Mouse (Mus musculus): ENCODE data around the gene Slc28a1. TPM values are rescaled to one million over a fixed set of nuclear protein-coding genes. Genes with fewer than 3 reads are reported as not detected.

Slc28a1 gene
- polyA plus RNA-seq, 1 experiment from 2014 or later: not detected

DNA sequence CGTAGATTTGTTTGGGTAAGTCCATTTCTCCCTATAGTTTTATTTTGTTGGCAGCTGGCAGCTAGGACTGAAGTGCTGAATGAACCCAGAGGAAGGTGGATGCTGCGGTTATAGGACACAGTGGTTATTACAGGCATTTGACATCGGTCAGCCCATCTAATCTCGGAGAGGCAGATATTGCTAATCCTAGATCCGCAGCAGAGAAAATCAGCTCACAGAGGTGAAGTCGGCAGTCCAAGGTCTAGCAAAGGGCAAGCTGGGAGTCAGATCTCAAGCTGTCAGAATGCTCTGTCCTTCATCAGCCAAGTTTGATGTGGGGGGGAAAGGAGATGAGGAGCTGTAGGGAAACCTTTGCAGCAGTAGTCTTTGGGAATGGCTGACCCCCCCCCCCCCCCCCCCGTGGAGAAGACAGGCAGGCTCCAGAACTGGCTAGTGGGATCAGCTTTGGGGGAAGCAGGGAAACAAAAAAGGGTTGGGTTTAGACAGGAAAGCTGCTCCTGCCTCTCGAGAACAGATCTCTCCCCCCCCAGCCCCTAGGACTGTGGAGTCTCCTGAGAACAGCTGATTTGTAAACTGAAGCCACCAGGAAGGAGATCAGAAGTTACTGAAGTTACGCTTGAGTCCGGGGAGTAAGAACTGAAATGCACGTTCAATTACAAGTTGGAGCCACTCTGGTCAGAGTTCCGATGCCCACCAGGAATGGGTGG lies 95.5 kb downstream of the Slc28a1 start:
- Histone ChIP-seq H3K36me3 (ENCODE audit: insufficient read depth) (no peaks in the 10 kb centered on the region), H3K9ac (no peak overlapping the region), H3K4me1 (ENCODE audit: insufficient read depth) (no peaks in the 10 kb centered on the region), H3K27ac (ENCODE audit: low read depth) (no peak overlapping the region), H3K9me3 (ENCODE audit: low read depth, low read length) (no peaks in the 10 kb centered on the region), H3K27me3 (ENCODE audit: insufficient read depth, low read length) (peaks cover 50% of the 10 kb centered on the region), H3K4me2 (no peak overlapping the region), H3K4me3 (ENCODE audit: low read depth, low read length) (no peak overlapping the region)
- WGBS: 51% methylated on average over 11 of the region's 12 CpGs
- no peak for TF ChIP-seq CTCF (IDR thresholded peaks at IDR 0.05; ENCODE audit: low read depth)
- DNase-seq (no peak), ATAC-seq (ENCODE audit: insufficient read depth) (no peak)

DNA sequence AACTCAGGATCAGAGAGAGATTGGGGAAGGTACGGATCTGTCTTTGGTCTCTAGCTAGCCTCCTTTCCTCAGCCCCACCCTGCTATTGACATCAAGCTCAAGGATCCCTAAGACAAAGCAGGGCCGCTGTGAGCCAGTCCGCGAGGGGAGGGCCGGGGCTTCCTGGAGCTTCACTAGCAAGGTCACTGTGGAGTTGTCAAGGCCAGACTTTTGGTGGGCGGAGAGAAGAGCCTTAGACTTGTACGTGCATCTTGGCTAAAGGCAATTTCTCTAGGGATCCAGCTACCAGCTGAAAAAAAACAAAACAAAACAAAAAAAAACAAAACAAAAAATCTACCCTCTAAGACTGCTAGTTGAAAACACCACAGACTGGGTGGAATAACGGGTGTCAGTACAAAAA lies 97.2 kb downstream of the Slc28a1 start:
- no peak for ATAC-seq (ENCODE audit: insufficient read depth)
- Histone ChIP-seq H3K9me3 (ENCODE audit: low read depth, low read length) (no peaks in the 10 kb centered on the region), H3K4me1 (ENCODE audit: insufficient read depth) (no peaks in the 10 kb centered on the region), H3K4me2 (peak overlapping the region; percentile 67), H3K4me3 (ENCODE audit: low read depth, low read length) (peak overlapping the region; percentile 52; the same call in 1 of the 2 replicates), H3K36me3 (ENCODE audit: insufficient read depth) (no peaks in the 10 kb centered on the region), H3K9ac (no peak overlapping the region), H3K27ac (ENCODE audit: low read depth) (peak overlapping the region; percentile 86; the same call in 1 of the 2 replicates), H3K27me3 (ENCODE audit: insufficient read depth, low read length) (peaks cover 56% of the 10 kb centered on the region)
- TF ChIP-seq CTCF (IDR thresholded peaks at IDR 0.05; ENCODE audit: low read depth): no peak
- DNase-seq: peak; percentile 65
- 6% methylated on average over 8 of the region's 8 CpGs for WGBS

DNA sequence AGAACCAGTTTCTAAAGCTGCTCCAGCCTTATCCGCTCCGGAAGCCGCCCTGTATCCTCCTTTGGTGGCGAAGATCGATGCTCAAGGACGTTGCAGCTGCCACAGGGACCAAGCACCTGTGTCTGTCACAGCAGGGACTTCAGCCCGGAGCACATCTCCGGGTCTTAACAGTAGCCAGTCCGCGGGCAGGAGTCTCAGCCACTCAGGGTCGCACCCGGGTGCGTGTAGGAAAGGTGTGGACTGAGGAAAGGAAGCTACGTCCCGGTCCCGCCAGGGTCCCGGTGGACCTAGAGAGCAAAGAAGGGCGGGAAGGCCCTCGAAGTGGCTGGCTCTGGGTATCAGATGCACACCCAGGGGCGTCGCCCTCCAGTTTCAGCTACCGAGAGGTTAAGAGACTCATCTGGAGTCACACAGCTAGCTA lies 97.7 kb downstream of the Slc28a1 start:
- TF ChIP-seq CTCF (IDR thresholded peaks at IDR 0.05; ENCODE audit: low read depth): no peak
- Histone ChIP-seq H3K27ac (ENCODE audit: low read depth) (peak overlapping the region; percentile 86), H3K4me3 (ENCODE audit: low read depth, low read length) (peak overlapping the region; percentile 52), H3K9me3 (ENCODE audit: low read depth, low read length) (no peaks in the 10 kb centered on the region), H3K4me2 (peak overlapping the region; percentile 67), H3K9ac (peak overlapping the region; percentile 41), H3K36me3 (ENCODE audit: insufficient read depth) (no peaks in the 10 kb centered on the region), H3K27me3 (ENCODE audit: insufficient read depth, low read length) (peaks cover 56% of the 10 kb centered on the region), H3K4me1 (ENCODE audit: insufficient read depth) (no peaks in the 10 kb centered on the region)
- under 1% methylated on average over 22 of the region's 22 CpGs for WGBS
- DNase-seq (peak; percentile 71), ATAC-seq (ENCODE audit: insufficient read depth) (peak; percentile 62)

DNA sequence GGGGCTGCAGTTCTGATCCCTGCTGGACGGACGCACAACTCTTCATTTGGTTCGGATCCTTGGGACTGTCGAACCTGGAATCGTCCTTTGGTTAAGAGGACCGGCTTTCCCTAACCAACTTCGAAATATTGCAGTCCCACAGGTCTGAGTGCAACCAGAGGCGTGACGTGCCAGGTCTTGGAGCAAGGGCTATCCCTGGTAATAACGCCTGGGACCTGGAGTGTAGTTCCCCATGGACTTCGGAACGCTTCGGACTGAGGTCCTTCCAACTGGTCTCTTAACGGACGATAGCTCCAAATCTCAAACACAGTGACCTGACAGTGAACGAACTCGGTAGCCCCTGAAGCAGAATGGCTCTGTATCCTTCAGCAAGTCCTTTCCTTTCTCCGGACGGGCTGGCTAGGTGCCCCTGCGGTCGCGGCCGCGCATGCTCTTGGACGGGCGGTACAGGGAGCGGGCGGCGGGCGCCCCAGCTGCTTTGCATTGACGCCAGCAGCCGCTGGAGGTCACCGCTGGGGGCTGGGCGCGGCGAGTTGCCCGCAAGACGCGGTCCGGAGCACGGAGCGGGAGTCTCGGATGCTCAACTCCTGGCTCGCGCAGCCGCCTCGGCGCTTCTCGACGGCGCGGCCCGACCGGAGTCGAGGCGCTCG lies 98.2 kb downstream of the Slc28a1 start:
- WGBS: under 1% methylated on average over 57 of the region's 57 CpGs
- Histone ChIP-seq H3K27me3 (ENCODE audit: insufficient read depth, low read length) (peaks cover 56% of the 10 kb centered on the region), H3K36me3 (ENCODE audit: insufficient read depth) (no peaks in the 10 kb centered on the region), H3K9me3 (ENCODE audit: low read depth, low read length) (no peaks in the 10 kb centered on the region), H3K4me3 (ENCODE audit: low read depth, low read length) (peak overlapping the region; percentile 52), H3K9ac (peak overlapping the region; percentile 54), H3K27ac (ENCODE audit: low read depth) (peak overlapping the region; percentile 86), H3K4me1 (ENCODE audit: insufficient read depth) (no peaks in the 10 kb centered on the region), H3K4me2 (peak overlapping the region; percentile 67)
- peak; percentile 96 for DNase-seq
- ATAC-seq (ENCODE audit: insufficient read depth): peak; percentile 88
- peak; percentile 47 for TF ChIP-seq CTCF (IDR thresholded peaks at IDR 0.05; ENCODE audit: low read depth)

DNA sequence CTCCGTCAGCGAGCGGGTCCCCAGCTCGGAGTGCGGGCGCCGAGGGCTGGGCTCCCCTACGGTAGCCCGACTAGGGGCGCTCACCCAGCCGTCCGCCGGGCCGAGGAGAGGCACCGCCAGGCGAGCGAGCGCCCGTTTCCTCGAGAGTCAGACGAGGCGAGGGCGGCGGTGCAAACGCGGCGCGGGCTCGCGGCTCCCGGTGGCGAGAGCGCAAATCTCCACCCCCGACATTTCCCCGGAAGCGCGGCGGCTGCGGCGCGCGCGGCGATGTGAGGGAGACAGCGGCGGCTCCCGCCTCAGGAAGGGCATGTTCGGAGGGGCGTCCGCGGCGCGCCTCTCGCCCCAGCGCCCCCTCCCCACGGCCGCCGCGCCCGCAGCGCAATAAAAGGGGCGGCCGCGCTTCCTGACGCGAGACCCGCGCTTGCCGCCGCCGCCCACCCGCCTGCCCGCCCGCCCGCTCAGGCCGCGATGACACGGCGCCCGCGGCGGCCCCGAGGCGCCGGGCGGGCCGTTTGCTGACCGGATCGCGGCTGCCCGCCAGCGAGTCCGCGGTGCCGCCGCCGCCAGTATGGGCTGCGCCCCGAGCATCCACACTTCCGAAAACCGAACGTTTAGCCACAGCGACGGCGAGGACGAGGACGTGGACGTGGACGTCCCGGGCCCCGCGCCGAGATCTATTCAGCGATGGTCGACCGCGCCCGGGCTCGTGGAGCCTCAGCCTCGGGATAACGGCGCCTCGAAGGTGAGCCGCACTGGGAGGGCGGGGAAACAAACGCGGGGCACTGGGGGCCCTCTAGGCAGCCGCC lies 99.0 kb downstream of the Slc28a1 start, which contains the start of gene Pde8a:
Pde8a (plus strand) TSS at position 250 of the 806 bp plus-strand sequence.
- H3K27ac ChIP-seq (ENCODE audit: low read depth): peak within 1 kb of the TSS; percentile 86
- H3K9me3 ChIP-seq (ENCODE audit: low read depth, low read length): no peaks in the 10 kb centered on the region
- peak within 1 kb of the TSS; percentile 67 for H3K4me2 ChIP-seq
- 1% methylated on average over 126 of the region's 128 CpGs for WGBS
- H3K9ac ChIP-seq: peak within 1 kb of the TSS; percentile 54
- H3K36me3 ChIP-seq (ENCODE audit: insufficient read depth): no peaks in the 10 kb centered on the region
- peak within 1 kb of the TSS; percentile 52 for H3K4me3 ChIP-seq (ENCODE audit: low read depth, low read length)
- H3K27me3 ChIP-seq (ENCODE audit: insufficient read depth, low read length): peaks cover 56% of the 10 kb centered on the region
- ATAC-seq (ENCODE audit: insufficient read depth): peak; percentile 2; the same call in 1 of the 2 replicates
- TF ChIP-seq CTCF (IDR thresholded peaks at IDR 0.05; ENCODE audit: low read depth): no peak
- DNase-seq: peak; percentile 25
- H3K4me1 ChIP-seq (ENCODE audit: insufficient read depth): no peaks in the 10 kb centered on the region

DNA sequence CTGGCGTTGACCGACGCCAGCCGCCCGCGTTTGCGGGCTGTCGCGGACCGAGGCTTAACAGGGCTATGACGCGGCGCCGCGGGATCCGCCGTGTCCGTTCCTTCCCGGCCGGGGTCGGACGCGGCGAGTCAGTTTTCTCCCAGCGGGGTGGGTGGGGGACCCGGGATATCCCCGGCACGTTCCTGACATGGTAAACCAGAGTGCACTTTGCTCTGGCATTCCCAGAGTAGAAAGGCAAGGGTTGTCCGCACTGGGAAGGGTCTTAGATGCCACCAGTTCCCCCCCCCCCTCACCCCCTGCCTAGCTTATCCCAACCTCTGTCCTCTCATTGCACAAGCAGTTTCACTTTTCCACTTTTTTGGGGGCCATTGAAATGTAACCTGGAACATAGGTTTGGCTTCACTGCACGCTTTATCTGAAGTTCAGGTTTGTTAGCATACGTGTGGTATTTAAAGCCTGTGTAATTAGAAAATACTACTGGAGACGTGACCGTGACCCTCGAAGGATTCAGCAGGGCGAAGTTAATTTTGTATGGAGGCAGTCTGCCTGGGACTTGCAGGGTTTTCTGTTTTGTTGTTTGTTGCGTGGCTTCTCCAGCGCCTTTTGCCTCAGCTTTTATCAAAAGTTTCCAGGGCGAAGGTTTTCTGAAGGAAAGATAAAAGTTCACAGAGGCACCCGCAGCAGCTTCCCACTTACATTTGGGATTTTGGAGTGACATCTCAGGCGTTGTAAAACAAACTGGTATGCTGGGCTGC lies 99.7 kb downstream of the Slc28a1 start:
- ATAC-seq (ENCODE audit: insufficient read depth) (no peak), DNase-seq (peak; percentile 35)
- Histone ChIP-seq H3K4me1 (ENCODE audit: insufficient read depth) (no peaks in the 10 kb centered on the region), H3K27ac (ENCODE audit: low read depth) (no peak overlapping the region), H3K4me2 (peak overlapping the region; percentile 67), H3K27me3 (ENCODE audit: insufficient read depth, low read length) (peaks cover 56% of the 10 kb centered on the region), H3K4me3 (ENCODE audit: low read depth, low read length) (peak overlapping the region; percentile 52), H3K36me3 (ENCODE audit: insufficient read depth) (no peaks in the 10 kb centered on the region), H3K9me3 (ENCODE audit: low read depth, low read length) (no peaks in the 10 kb centered on the region), H3K9ac (peak overlapping the region; percentile 54)
- WGBS: 5% methylated on average over 40 of the region's 40 CpGs
- TF ChIP-seq CTCF (IDR thresholded peaks at IDR 0.05; ENCODE audit: low read depth): no peak
